Mouse (Mus musculus) intestine, embryonic 15.5 days (tissue): Measurements from ENCODE around the gene Gmds. TPM values are rescaled to one million over a fixed set of nuclear protein-coding genes. Genes with fewer than 3 reads are reported as not detected.

Experiments used
- ATAC-seq: fragments of 200-750 bp; cut with Nextera tagmentation; 2 replicates; pipeline ENCODE4 v1.8.0; 2017; ENCODE audit warnings: moderate TSS enrichment, moderate library complexity
- H3K27ac ChIP-seq: fragments of 300-500 bp; sonication (generic); 2 replicates; pipeline ENCODE4 v1.5.1; 2015; ENCODE audit warnings: mild to moderate bottlenecking, inconsistent platforms
- H3K27me3 ChIP-seq: fragments of 300-500 bp; sonication (generic); replicated peaks from 2 replicates; pipeline ENCODE4 v1.6.1; 2015; ENCODE audit warnings: inconsistent platforms
- H3K36me3 ChIP-seq: fragments of 300-500 bp; sonication (generic); 2 replicates; pipeline ENCODE4 v1.6.1; 2015; ENCODE audit warnings: inconsistent platforms
- H3K4me1 ChIP-seq: fragments of 300-500 bp; sonication (generic); replicated peaks from 2 replicates; pipeline ENCODE4 v1.6.1; 2015; ENCODE audit warnings: inconsistent platforms
- H3K4me2 ChIP-seq: fragments of 300-500 bp; sonication (generic); replicated peaks from 2 replicates; pipeline ENCODE4 v1.6.1; 2015; ENCODE audit warnings: mild to moderate bottlenecking, inconsistent platforms
- H3K4me3 ChIP-seq: fragments of 300-500 bp; sonication (generic); replicated peaks from 2 replicates; pipeline ENCODE4 v1.5.1; 2015; ENCODE audit warnings: inconsistent platforms
- H3K9ac ChIP-seq: fragments of 300-500 bp; sonication (generic); 2 replicates; pipeline ENCODE4 v1.6.1; 2015; ENCODE audit warnings: inconsistent platforms
- H3K9me3 ChIP-seq: fragments of 300-500 bp; sonication (generic); 2 replicates; pipeline ENCODE4 v1.6.1; 2016; ENCODE audit warnings: inconsistent platforms
- WGBS: fragments of 180-500 bp; shearing (Covaris S2); methylation state at CpG from one replicate; pipeline ENCODE4 v1.1.7; 2015; 5-methylcytosine and 5-hydroxymethylcytosine counted together
- polyA plus RNA-seq: library from polyadenylated mRNA; unstranded; fragments of >200 nt; fragmentation: Nextera tagmentation; extraction: Ambion mirVana; gene quantifications from 2 replicates; pipeline ENCODE4 v1.2.1, GENCODE M21; 2015

Gene Gmds
- polyA plus RNA-seq, 1 experiment from 2014 or later: 170 TPM

GRCm38 (mm10) chr13:31992409-31993201 is 345.9 kb downstream of the Gmds start:
- Histone ChIP-seq H3K36me3 (no peaks in the 10 kb centered on the region), H3K27ac (no peak overlapping the region), H3K4me3 (no peak overlapping the region), H3K9me3 (no peaks in the 10 kb centered on the region), H3K9ac (no peak overlapping the region), H3K4me2 (peak overlapping the region; percentile 12), H3K27me3 (no peaks in the 10 kb centered on the region), H3K4me1 (0 out of 2 replicates have a peak, but pooled peaks cover 4% of the 10 kb centered on the region)
- 19% methylated on average over 12 of the region's 12 CpGs for WGBS
- peak; percentile 69; the same call in 1 of the 2 replicates for ATAC-seq

GRCm38 (mm10) chr13:31981198-31981597 is 357.3 kb downstream of the Gmds start:
- Histone ChIP-seq H3K4me1 (no peaks in the 10 kb centered on the region), H3K27me3 (no peaks in the 10 kb centered on the region), H3K36me3 (no peaks in the 10 kb centered on the region), H3K9ac (no peak overlapping the region), H3K4me3 (no peak overlapping the region), H3K9me3 (no peaks in the 10 kb centered on the region), H3K4me2 (no peak overlapping the region), H3K27ac (no peak overlapping the region)
- ATAC-seq: no peak
- 89% methylated on average over 1 of the region's 1 CpGs for WGBS

GRCm38 (mm10) chr13:31978126-31978525 is 360.4 kb downstream of the Gmds start:
- no peak overlapping the region for H3K4me2 ChIP-seq
- H3K9ac ChIP-seq: no peak overlapping the region
- no peaks in the 10 kb centered on the region for H3K27me3 ChIP-seq
- no peaks in the 10 kb centered on the region for H3K9me3 ChIP-seq
- no peak overlapping the region for H3K4me3 ChIP-seq
- WGBS: 92% methylated on average over 7 of the region's 7 CpGs
- H3K36me3 ChIP-seq: no peaks in the 10 kb centered on the region
- no peaks in the 10 kb centered on the region for H3K4me1 ChIP-seq
- H3K27ac ChIP-seq: no peak overlapping the region
- no peak for ATAC-seq

- H3K4me3 ChIP-seq: no peak overlapping the region
- H3K4me2 ChIP-seq: no peak overlapping the region
- H3K9me3 ChIP-seq: no peaks in the 10 kb centered on the region
- H3K27me3 ChIP-seq: no peaks in the 10 kb centered on the region
- no peaks in the 10 kb centered on the region for H3K4me1 ChIP-seq
- no peak overlapping the region for H3K9ac ChIP-seq
- H3K36me3 ChIP-seq: no peaks in the 10 kb centered on the region
- 58% methylated on average over 3 of the region's 3 CpGs for WGBS
- no peak overlapping the region for H3K27ac ChIP-seq
- no peak for ATAC-seq
Measured at GRCm38 (mm10) chr13:31974751-31975479, 363.6 kb downstream of the Gmds start.

- WGBS: 55% methylated on average over 2 of the region's 2 CpGs
- ATAC-seq: no peak
- H3K27ac ChIP-seq: no peak overlapping the region
Measured at GRCm38 (mm10) chr13:31971040-31971501, 367.5 kb downstream of the Gmds start.

GRCm38 (mm10) chr13:31968272-31968671 is 370.3 kb downstream of the Gmds start:
- Histone ChIP-seq H3K9me3 (no peaks in the 10 kb centered on the region), H3K27ac (no peak overlapping the region), H3K4me1 (no peaks in the 10 kb centered on the region), H3K4me2 (no peak overlapping the region), H3K36me3 (no peaks in the 10 kb centered on the region), H3K27me3 (no peaks in the 10 kb centered on the region), H3K9ac (no peak overlapping the region), H3K4me3 (no peak overlapping the region)
- ATAC-seq: no peak
- 86% methylated on average over 2 of the region's 2 CpGs for WGBS

More at GRCm38 (mm10) chr13:31971040-31971501, 367.5 kb downstream of the Gmds start:
- Histone ChIP-seq H3K4me2 (no peak overlapping the region), H3K9me3 (no peaks in the 10 kb centered on the region), H3K4me3 (no peak overlapping the region), H3K36me3 (no peaks in the 10 kb centered on the region), H3K27me3 (no peaks in the 10 kb centered on the region), H3K9ac (no peak overlapping the region), H3K4me1 (no peaks in the 10 kb centered on the region)

GRCm38 (mm10) chr13:31966931-31967532 is 371.5 kb downstream of the Gmds start:
- Histone ChIP-seq H3K36me3 (no peaks in the 10 kb centered on the region), H3K4me3 (no peak overlapping the region), H3K27me3 (no peaks in the 10 kb centered on the region), H3K4me1 (no peaks in the 10 kb centered on the region), H3K27ac (no peak overlapping the region), H3K9ac (no peak overlapping the region), H3K4me2 (no peak overlapping the region), H3K9me3 (no peaks in the 10 kb centered on the region)
- WGBS: 56% methylated on average over 3 of the region's 3 CpGs
- ATAC-seq: no peak

GRCm38 (mm10) chr13:31960514-31960913 is 378.0 kb downstream of the Gmds start:
- no peak overlapping the region for H3K9ac ChIP-seq

GRCm38 (mm10) chr13:31958346-31959335 is 379.9 kb downstream of the Gmds start:
- Histone ChIP-seq H3K4me2 (no peak overlapping the region), H3K27ac (no peak overlapping the region), H3K4me3 (no peak overlapping the region), H3K9ac (no peak overlapping the region), H3K9me3 (no peaks in the 10 kb centered on the region), H3K27me3 (no peaks in the 10 kb centered on the region), H3K36me3 (no peaks in the 10 kb centered on the region), H3K4me1 (no peaks in the 10 kb centered on the region)
- ATAC-seq: no peak
- WGBS: 64% methylated on average over 13 of the region's 13 CpGs

More at GRCm38 (mm10) chr13:31960514-31960913, 378.0 kb downstream of the Gmds start:
- Histone ChIP-seq H3K4me1 (no peaks in the 10 kb centered on the region), H3K4me3 (no peak overlapping the region), H3K27me3 (no peaks in the 10 kb centered on the region), H3K36me3 (no peaks in the 10 kb centered on the region), H3K4me2 (no peak overlapping the region), H3K27ac (no peak overlapping the region), H3K9me3 (no peaks in the 10 kb centered on the region)
- no peak for ATAC-seq
- WGBS: 37% methylated on average over 3 of the region's 3 CpGs

- Histone ChIP-seq H3K27ac (no peak overlapping the region), H3K36me3 (no peaks in the 10 kb centered on the region), H3K4me1 (no peaks in the 10 kb centered on the region), H3K4me3 (no peak overlapping the region), H3K27me3 (no peaks in the 10 kb centered on the region), H3K9me3 (no peaks in the 10 kb centered on the region), H3K9ac (no peak overlapping the region), H3K4me2 (no peak overlapping the region)
- no peak for ATAC-seq
- 85% methylated on average over 6 of the region's 6 CpGs for WGBS
Measured at GRCm38 (mm10) chr13:31956584-31956983, 382.0 kb downstream of the Gmds start.

GRCm38 (mm10) chr13:31956112-31956511 is 382.4 kb downstream of the Gmds start:
- Histone ChIP-seq H3K9me3 (no peaks in the 10 kb centered on the region), H3K4me3 (no peak overlapping the region), H3K4me1 (no peaks in the 10 kb centered on the region), H3K27ac (no peak overlapping the region), H3K36me3 (no peaks in the 10 kb centered on the region), H3K4me2 (no peak overlapping the region), H3K9ac (no peak overlapping the region), H3K27me3 (no peaks in the 10 kb centered on the region)
- 43% methylated on average over 4 of the region's 4 CpGs for WGBS
- ATAC-seq: no peak
